Mouse (Mus musculus) small intestine, adult 2 months (tissue): ENCODE data around the gene Bace2.

ENCODE experiments used
- CTCF ChIP-seq: fragments of 200-500 bp; IDR thresholded peaks from 2 replicates; pipeline ENCODE4 v1.5.1; 2012; ENCODE audit warnings: low read depth, mild to moderate bottlenecking, control low read depth, inconsistent platforms, low read length, moderate library complexity, mixed read lengths; ENCODE audit not compliant: insufficient replicate concordance, insufficient read length; ENCODE audit errors: extremely low read depth
- POLR2A ChIP-seq: fragments of 200-500 bp; IDR thresholded peaks from 2 replicates; pipeline ENCODE4 v1.6.1; 2012; ENCODE audit warnings: low read depth, mild to moderate bottlenecking, control low read depth, inconsistent platforms, low read length, moderate library complexity

GRCm38 (mm10) chr16:97459831-97460230 lies 103.3 kb downstream of the Bace2 start:
- TF ChIP-seq CTCF (no peak), POLR2A (no peak)
